7 mouse cellular contexts compared by ENCODE assay signal in genomic region chr10:84532191-84532889, GRCm38 (mm10). TPM values are rescaled to one million over a fixed set of nuclear protein-coding genes. Genes with fewer than 3 reads are reported as not detected.
DNase-seq lines count a peak whose midpoint lies in the region; ATAC-seq and TF ChIP-seq lines count a peak whose summit lies in the region.

No protein-coding gene starts in this region.

- peak overlapping the region; percentile 74 for H3ac ChIP-seq in C2C12 (ENCODE audit: control insufficient read depth, insufficient read length, low read depth)

- H3K79me3 ChIP-seq in C2C12 (ENCODE audit: low read depth): peaks cover 60% of the 10 kb centered on the region

- H3K79me2 ChIP-seq in C2C12 (ENCODE audit: control insufficient read depth, insufficient read depth): peaks cover 64% of the 10 kb centered on the region

- 58% methylated on average over 16 of the region's 16 CpGs for WGBS in hindbrain, postnatal 0 days
- WGBS in stomach, embryonic 15.5 days: 43% methylated on average over 16 of the region's 16 CpGs

- H3K4me3 ChIP-seq in C2C12 (ENCODE audit: insufficient read depth, poor library complexity, severe bottlenecking): peak overlapping the region; percentile 84
- H3K4me3 ChIP-seq in gastrocnemius, adult 2 months: peak overlapping the region; percentile 90
- peak overlapping the region; percentile 62 for H3K4me3 ChIP-seq in hindbrain, postnatal 0 days (ENCODE audit: low read length)
- peak overlapping the region; percentile 90 for H3K4me3 ChIP-seq in stomach, embryonic 15.5 days (replicated peaks)

- H3K4me2 ChIP-seq in hindbrain, postnatal 0 days (ENCODE audit: low read depth, low read length): peak overlapping the region; percentile 66
- H3K4me2 ChIP-seq in stomach, embryonic 15.5 days: peak overlapping the region; percentile 55

- no peak for TF ChIP-seq CTCF in C2C12 (IDR thresholded peaks at IDR 0.05; ENCODE audit: control insufficient read depth, insufficient read depth, insufficient read length)
- TF ChIP-seq CTCF in gastrocnemius, adult 2 months (IDR thresholded peaks at IDR 0.05): no peak
- TF ChIP-seq CTCF in hindbrain, postnatal 0 days (IDR thresholded peaks at IDR 0.05; ENCODE audit: low read depth): no peak

- intact Hi-C loops in gastrocnemius, adult 2 months (cut with DNase I): loop anchor here (5.0 kb wide), 1 partner anchor 90 kb away; the partner anchor contains the start of gene Polr3b

- DNase-seq in ZHBTc4 (ENCODE audit: low read depth, low spot score): peak; percentile 30
- peak; percentile 66 for DNase-seq in gastrocnemius, adult 2 months
- no peak for DNase-seq in hindbrain, postnatal 0 days (ENCODE audit: low spot score)
- DNase-seq in lung, adult 18-20 months: peak; percentile 78 to 87

- peaks cover 19% of the 10 kb centered on the region for H3K4me1 ChIP-seq in hindbrain, postnatal 0 days (ENCODE audit: insufficient read depth, low read length)
- H3K4me1 ChIP-seq in stomach, embryonic 15.5 days: peaks cover 28% of the 10 kb centered on the region

- no peaks in the 10 kb centered on the region for H3K27me3 ChIP-seq in C2C12 (ENCODE audit: control insufficient read depth, insufficient read depth, insufficient read length)
- H3K27me3 ChIP-seq in hindbrain, postnatal 0 days (ENCODE audit: insufficient read depth, low read length): no peaks in the 10 kb centered on the region
- no peaks in the 10 kb centered on the region for H3K27me3 ChIP-seq in stomach, embryonic 15.5 days (replicated peaks)

- ATAC-seq in hindbrain, postnatal 0 days: no peak
- ATAC-seq in stomach, embryonic 15.5 days (ENCODE audit: insufficient read depth, low FRiP score, low read depth): no peak
- no peak for ATAC-seq in inflammation-experienced regulatory T-cells, adult 6 months

- peak overlapping the region; percentile 88; the same call in 1 of the 2 replicates for H3K9ac ChIP-seq in hindbrain, postnatal 0 days (replicated peaks; ENCODE audit: low read length)
- H3K9ac ChIP-seq in stomach, embryonic 15.5 days: peak overlapping the region; percentile 9; the same call in 1 of the 2 replicates

- H3K9me3 ChIP-seq in hindbrain, postnatal 0 days (ENCODE audit: low read length): no peaks in the 10 kb centered on the region
- no peaks in the 10 kb centered on the region for H3K9me3 ChIP-seq in stomach, embryonic 15.5 days

- peaks cover 47% of the 10 kb centered on the region for H3K36me3 ChIP-seq in C2C12 (ENCODE audit: control insufficient read depth, insufficient read depth)
- peaks cover 7% of the 10 kb centered on the region for H3K36me3 ChIP-seq in hindbrain, postnatal 0 days (ENCODE audit: insufficient read depth, low read length)
- peaks cover 14% of the 10 kb centered on the region for H3K36me3 ChIP-seq in stomach, embryonic 15.5 days

- H3K27ac ChIP-seq in gastrocnemius, adult 2 months: peak overlapping the region; percentile 89
- H3K27ac ChIP-seq in hindbrain, postnatal 0 days: 0 out of 2 replicates have a peak overlapping the region, but pooled peaks have one; percentile 17
- H3K27ac ChIP-seq in stomach, embryonic 15.5 days: peak overlapping the region; percentile 90

TF ChIP-seq in C2C12, 6 proteins besides CTCF, POLR2A, EP300 and RAD21:
- TF ChIP-seq MAX (IDR thresholded peaks at IDR 0.05) (peak; percentile 82), FOSL1 (IDR thresholded peaks at IDR 0.05; ENCODE audit: insufficient read depth, low read length, poor library complexity, severe bottlenecking) (no peak), MYOG (IDR thresholded peaks at IDR 0.05; ENCODE audit: control insufficient read depth, extremely low read depth, insufficient read length) (no peak), USF1 (IDR thresholded peaks at IDR 0.05; ENCODE audit: low read depth) (no peak)

RNA-seq across cellular contexts. Expression of gene Ckap4, which starts 1.5 kb away (rescaled TPM):
- polyA plus RNA-seq in C2C12 (2012; fragmentation: generic; extraction: Trizol): 106 TPM
- 10 to 100 TPM in 1 of 2 experiments, 1 to 10 TPM in 1; 7.5 to 10.6 TPM for total RNA-seq in gastrocnemius, adult 2 months (2021)
- total RNA-seq in hindbrain, postnatal 0 days (2014; rRNA removed): 53.1 and 58.7 TPM in 2 replicates
- 50.9 and 52.1 TPM in 2 replicates for polyA plus RNA-seq in hindbrain, postnatal 0 days (2015; fragmentation: Nextera tagmentation; extraction: Ambion mirVana)
- polyA plus RNA-seq in stomach, embryonic 15.5 days (2015; fragmentation: Nextera tagmentation; extraction: Ambion mirVana): 81.8 and 89.3 TPM in 2 replicates
- polyA plus RNA-seq in inflammation-experienced regulatory T-cells, adult 6 months (2017; shearing (Covaris generic)): under 1 TPM in 2 of 3 experiments, not detected in 1; 0.26 to 0.36 TPM

RNA-seq across cellular contexts. Expression of gene Tcp11l2, which starts 44.1 kb away (rescaled TPM):
- polyA plus RNA-seq in C2C12 (2012; fragmentation: generic; extraction: Trizol): 0.91 TPM
- total RNA-seq in gastrocnemius, adult 2 months (2021): 10 to 100 TPM; 45.4 to 55.7 TPM
- 8.1 and 11.2 TPM in 2 replicates for total RNA-seq in hindbrain, postnatal 0 days (2014; rRNA removed)
- polyA plus RNA-seq in hindbrain, postnatal 0 days (2015; fragmentation: Nextera tagmentation; extraction: Ambion mirVana): 18.9 and 20.0 TPM in 2 replicates
- 16.0 and 19.7 TPM in 2 replicates for polyA plus RNA-seq in stomach, embryonic 15.5 days (2015; fragmentation: Nextera tagmentation; extraction: Ambion mirVana)
- 100 to 1,000 TPM; 111 to 212 (median 193) TPM for polyA plus RNA-seq in inflammation-experienced regulatory T-cells, adult 6 months (2017; shearing (Covaris generic))

Comparison
In these comparisons a context has a peak if more than half of its experiments do, and no peak if none do; other contexts are left out.
1. H3K27ac ChIP-seq: peak in every context shown above with its lines; median percentile 90 in stomach, embryonic 15.5 days; 89 in gastrocnemius, adult 2 months; 17 in hindbrain, postnatal 0 days.
2. RNA of gene Ckap4, which starts 1.5 kb away (polyA plus RNA-seq): 106 TPM in C2C12 (single experiment), 81.8 to 89.3 TPM in stomach, embryonic 15.5 days and 50.9 to 52.1 TPM in hindbrain, postnatal 0 days; 0.26 to 0.36 TPM in inflammation-experienced regulatory T-cells, adult 6 months; every median in the first group is over 10 times any median in the second.
3. Peak in every context shown above with its lines, with median percentiles within 50 percentile points of each other: H3K4me3 ChIP-seq.